Mouse (Mus musculus): ENCODE data around the gene Klf16. TPM values are rescaled to one million over a fixed set of nuclear protein-coding genes. Genes with fewer than 3 reads are reported as not detected.

Gene Klf16
- polyA plus RNA-seq, 1 experiment from 2014 or later = 12.1 TPM

- Histone ChIP-seq H3K27me3 (replicated peaks; ENCODE audit: control insufficient read depth, insufficient read depth, low read length) (no peaks in the 10 kb centered on the region), H3K4me2 (ENCODE audit: low read length) (no peak overlapping the region), H3K4me3 (ENCODE audit: low read depth, low read length) (no peak overlapping the region), H3K27ac (ENCODE audit: low read depth) (no peak overlapping the region), H3K9ac (ENCODE audit: low read length) (no peak overlapping the region), H3K36me3 (ENCODE audit: control insufficient read depth, insufficient read depth, low read length) (peaks cover 13% of the 10 kb centered on the region), H3K9me3 (ENCODE audit: control insufficient read depth, low read length) (no peaks in the 10 kb centered on the region), H3K4me1 (replicated peaks; ENCODE audit: control insufficient read depth, insufficient read depth, low read length) (peaks cover 15% of the 10 kb centered on the region)
- 84% methylated on average over 9 of the region's 9 CpGs for WGBS
- ATAC-seq (replicated peaks; ENCODE audit: low FRiP score, low TSS enrichment, low read depth) = no peak
- DNase-seq (ENCODE audit: low spot score) = no peak
Observed at GRCm38 (mm10) chr10:80620365-80620764, 43.2 kb upstream of the Klf16 start.

- H3K9ac ChIP-seq (ENCODE audit: low read length) = no peak overlapping the region
- DNase-seq (ENCODE audit: low spot score) (no peak), ATAC-seq (replicated peaks; ENCODE audit: low FRiP score, low TSS enrichment, low read depth) (no peak)
- H3K27me3 ChIP-seq (replicated peaks; ENCODE audit: control insufficient read depth, insufficient read depth, low read length) = no peaks in the 10 kb centered on the region
- peaks cover 13% of the 10 kb centered on the region for H3K4me1 ChIP-seq (replicated peaks; ENCODE audit: control insufficient read depth, insufficient read depth, low read length)
- no peak overlapping the region for H3K4me3 ChIP-seq (ENCODE audit: low read depth, low read length)
- WGBS = 38% methylated on average over 8 of the region's 8 CpGs
- no peak overlapping the region for H3K4me2 ChIP-seq (ENCODE audit: low read length)
- no peaks in the 10 kb centered on the region for H3K9me3 ChIP-seq (ENCODE audit: control insufficient read depth, low read length)
- H3K36me3 ChIP-seq (ENCODE audit: control insufficient read depth, insufficient read depth, low read length) = peaks cover 20% of the 10 kb centered on the region
- H3K27ac ChIP-seq (ENCODE audit: low read depth) = no peak overlapping the region
Observed at GRCm38 (mm10) chr10:80619465-80620244, 42.5 kb upstream of the Klf16 start.

GRCm38 (mm10) chr10:80618181-80618580, 41.1 kb upstream of the Klf16 start:
- Histone ChIP-seq H3K4me3 (ENCODE audit: low read depth, low read length) (no peak overlapping the region), H3K4me1 (replicated peaks; ENCODE audit: control insufficient read depth, insufficient read depth, low read length) (peaks cover 4% of the 10 kb centered on the region; the same call in 1 of the 2 replicates), H3K27ac (ENCODE audit: low read depth) (no peak overlapping the region), H3K4me2 (ENCODE audit: low read length) (no peak overlapping the region), H3K9ac (ENCODE audit: low read length) (no peak overlapping the region), H3K9me3 (ENCODE audit: control insufficient read depth, low read length) (no peaks in the 10 kb centered on the region), H3K27me3 (replicated peaks; ENCODE audit: control insufficient read depth, insufficient read depth, low read length) (no peaks in the 10 kb centered on the region), H3K36me3 (ENCODE audit: control insufficient read depth, insufficient read depth, low read length) (peaks cover 28% of the 10 kb centered on the region)
- ATAC-seq (replicated peaks; ENCODE audit: low FRiP score, low TSS enrichment, low read depth) (no peak), DNase-seq (ENCODE audit: low spot score) (no peak)
- WGBS = 61% methylated on average over 9 of the region's 9 CpGs

GRCm38 (mm10) chr10:80614351-80614750, 37.2 kb upstream of the Klf16 start:
- H3K9me3 ChIP-seq (ENCODE audit: control insufficient read depth, low read length) = no peaks in the 10 kb centered on the region
- H3K36me3 ChIP-seq (ENCODE audit: control insufficient read depth, insufficient read depth, low read length) = peaks cover 52% of the 10 kb centered on the region
- DNase-seq (ENCODE audit: low spot score) (no peak), ATAC-seq (replicated peaks; ENCODE audit: low FRiP score, low TSS enrichment, low read depth) (no peak)
- no peaks in the 10 kb centered on the region for H3K27me3 ChIP-seq (replicated peaks; ENCODE audit: control insufficient read depth, insufficient read depth, low read length)
- no peak overlapping the region for H3K4me2 ChIP-seq (ENCODE audit: low read length)
- no peak overlapping the region for H3K4me3 ChIP-seq (ENCODE audit: low read depth, low read length)
- 90% methylated on average over 6 of the region's 6 CpGs for WGBS
- no peak overlapping the region for H3K9ac ChIP-seq (ENCODE audit: low read length)
- no peak overlapping the region for H3K27ac ChIP-seq (ENCODE audit: low read depth)
- H3K4me1 ChIP-seq (replicated peaks; ENCODE audit: control insufficient read depth, insufficient read depth, low read length) = no peaks in the 10 kb centered on the region

- Histone ChIP-seq H3K4me1 (replicated peaks; ENCODE audit: control insufficient read depth, insufficient read depth, low read length) (no peaks in the 10 kb centered on the region), H3K27me3 (replicated peaks; ENCODE audit: control insufficient read depth, insufficient read depth, low read length) (no peaks in the 10 kb centered on the region), H3K27ac (ENCODE audit: low read depth) (no peak overlapping the region), H3K36me3 (ENCODE audit: control insufficient read depth, insufficient read depth, low read length) (peaks cover 57% of the 10 kb centered on the region), H3K4me3 (ENCODE audit: low read depth, low read length) (no peak overlapping the region), H3K4me2 (ENCODE audit: low read length) (no peak overlapping the region), H3K9ac (ENCODE audit: low read length) (no peak overlapping the region), H3K9me3 (ENCODE audit: control insufficient read depth, low read length) (no peaks in the 10 kb centered on the region)
- no peak for ATAC-seq (replicated peaks; ENCODE audit: low FRiP score, low TSS enrichment, low read depth)
- 91% methylated on average over 3 of the region's 3 CpGs for WGBS
- DNase-seq (ENCODE audit: low spot score) = no peak
Observed at GRCm38 (mm10) chr10:80613821-80614220, 36.7 kb upstream of the Klf16 start.

GRCm38 (mm10) chr10:80611905-80612304, 34.8 kb upstream of the Klf16 start:
- no peak overlapping the region for H3K9ac ChIP-seq (ENCODE audit: low read length)
- DNase-seq (ENCODE audit: low spot score) = no peak
- no peak overlapping the region for H3K27ac ChIP-seq (ENCODE audit: low read depth)
- no peak overlapping the region for H3K4me2 ChIP-seq (ENCODE audit: low read length)
- no peaks in the 10 kb centered on the region for H3K27me3 ChIP-seq (replicated peaks; ENCODE audit: control insufficient read depth, insufficient read depth, low read length)
- 91% methylated on average over 3 of the region's 3 CpGs for WGBS
- peaks cover 76% of the 10 kb centered on the region for H3K36me3 ChIP-seq (ENCODE audit: control insufficient read depth, insufficient read depth, low read length)
- no peaks in the 10 kb centered on the region for H3K4me1 ChIP-seq (replicated peaks; ENCODE audit: control insufficient read depth, insufficient read depth, low read length)
- no peak overlapping the region for H3K4me3 ChIP-seq (ENCODE audit: low read depth, low read length)
- ATAC-seq (replicated peaks; ENCODE audit: low FRiP score, low TSS enrichment, low read depth) = no peak
- H3K9me3 ChIP-seq (ENCODE audit: control insufficient read depth, low read length) = no peaks in the 10 kb centered on the region

- Histone ChIP-seq H3K4me2 (ENCODE audit: low read length) (no peak overlapping the region), H3K4me1 (replicated peaks; ENCODE audit: control insufficient read depth, insufficient read depth, low read length) (no peaks in the 10 kb centered on the region), H3K9me3 (ENCODE audit: control insufficient read depth, low read length) (no peaks in the 10 kb centered on the region), H3K4me3 (ENCODE audit: low read depth, low read length) (no peak overlapping the region), H3K27me3 (replicated peaks; ENCODE audit: control insufficient read depth, insufficient read depth, low read length) (no peaks in the 10 kb centered on the region), H3K36me3 (ENCODE audit: control insufficient read depth, insufficient read depth, low read length) (peaks cover 79% of the 10 kb centered on the region), H3K27ac (ENCODE audit: low read depth) (no peak overlapping the region), H3K9ac (ENCODE audit: low read length) (no peak overlapping the region)
- WGBS = 71% methylated on average over 4 of the region's 4 CpGs
- DNase-seq (ENCODE audit: low spot score) = peak; percentile 65
- 0 out of 2 replicates have a peak, but pooled peaks have one; percentile 25 for ATAC-seq (replicated peaks; ENCODE audit: low FRiP score, low TSS enrichment, low read depth)
Observed at GRCm38 (mm10) chr10:80611024-80611423, 33.9 kb upstream of the Klf16 start.

- peaks cover 72% of the 10 kb centered on the region for H3K36me3 ChIP-seq (ENCODE audit: control insufficient read depth, insufficient read depth, low read length)
Observed at GRCm38 (mm10) chr10:80610116-80610785, 33.1 kb upstream of the Klf16 start.

More at GRCm38 (mm10) chr10:80610116-80610785, 33.1 kb upstream of the Klf16 start:
- DNase-seq (ENCODE audit: low spot score) = no peak
- ATAC-seq (replicated peaks; ENCODE audit: low FRiP score, low TSS enrichment, low read depth) = no peak
- Histone ChIP-seq H3K4me1 (replicated peaks; ENCODE audit: control insufficient read depth, insufficient read depth, low read length) (no peaks in the 10 kb centered on the region), H3K9ac (ENCODE audit: low read length) (no peak overlapping the region), H3K27ac (ENCODE audit: low read depth) (no peak overlapping the region), H3K27me3 (replicated peaks; ENCODE audit: control insufficient read depth, insufficient read depth, low read length) (no peaks in the 10 kb centered on the region), H3K4me2 (ENCODE audit: low read length) (no peak overlapping the region), H3K9me3 (ENCODE audit: control insufficient read depth, low read length) (no peaks in the 10 kb centered on the region), H3K4me3 (ENCODE audit: low read depth, low read length) (no peak overlapping the region)
- WGBS = 92% methylated on average over 9 of the region's 9 CpGs
